In genomic region chr6:28486905-28487304, GRCm38 (mm10) we compare ENCODE assay signal across 22 mouse cellular contexts. TPM values are rescaled to one million over a fixed set of nuclear protein-coding genes. Genes with fewer than 3 reads are reported as not detected.
A peak's percentile ranks its signal among the peaks of the same experiment; 100 is the strongest.
DNase-seq lines count a peak whose midpoint lies in the region; ATAC-seq and TF ChIP-seq lines count a peak whose summit lies in the region.
"Had no signal": no experiment of that assay in that cellular context is flagged by ENCODE, and none has a peak within 500 bp of the region (broad histone marks: within the 10 kb centered on the region; RNA-seq: fewer than 3 reads in every experiment).

No protein-coding gene starts in this region.

- DNase-seq in layer of hippocampus, adult 2 months (ENCODE audit: low spot score in 2 of 2) = no peak
- DNase-seq in layer of hippocampus, postnatal 14 days (ENCODE audit: low spot score in 2 of 2) = no peak
- peak; percentile 41 for DNase-seq in CD4-positive, CD25-positive, alpha-beta regulatory T cell, adult 2 months (ENCODE audit: low read depth, low spot score)
- DNase-seq in telencephalon, adult 2 months (ENCODE audit: low read depth, low spot score) = peak; percentile 26
- no peak for DNase-seq in adrenal gland, adult 8-10 months
- DNase-seq in limb, embryonic 10.5 days (ENCODE audit: low spot score) = no peak
- DNase-seq: cerebellum, adult 2 months; thymus, postnatal 25 days had no signal

- TF ChIP-seq CTCF in layer of hippocampus, adult 2 months (conservative IDR thresholded peaks at IDR 0.05) = no peak

- peaks cover 73% of the 10 kb centered on the region for H3K36me3 ChIP-seq in limb, embryonic 10.5 days

- ATAC-seq in inflammation-experienced regulatory T-cells, adult 6 months = peak; percentile 49

- peaks cover 15% of the 10 kb centered on the region for H3K4me1 ChIP-seq in limb, embryonic 10.5 days

- no peaks in the 10 kb centered on the region for H3K27me3 ChIP-seq in limb, embryonic 10.5 days (ENCODE audit: low read depth, poor library complexity, severe bottlenecking)
- H3K27me3 ChIP-seq: embryonic facial prominence, embryonic 13.5 days; lung, embryonic 15.5 days had no signal

- H3K4me3 ChIP-seq in layer of hippocampus, adult 2 months = no peak overlapping the region
- H3K4me3 ChIP-seq in limb, embryonic 10.5 days = no peak overlapping the region
- H3K4me3 ChIP-seq: embryonic facial prominence, embryonic 13.5 days; forebrain, embryonic 10.5 days; lung, embryonic 15.5 days had no signal

- 89% methylated on average over 6 of the region's 7 CpGs for WGBS in limb, embryonic 10.5 days

- H3K9me3 ChIP-seq in limb, embryonic 10.5 days (replicated peaks) = no peaks in the 10 kb centered on the region
- H3K9me3 ChIP-seq: embryonic facial prominence, embryonic 13.5 days; forebrain, embryonic 10.5 days; lung, embryonic 15.5 days had no signal

- peak overlapping the region; percentile 29; the same call in 1 of the 2 replicates for H3K27ac ChIP-seq in layer of hippocampus, adult 2 months
- H3K27ac ChIP-seq in limb, embryonic 10.5 days = no peak overlapping the region
- H3K27ac ChIP-seq: embryonic facial prominence, embryonic 13.5 days; forebrain, embryonic 10.5 days; lung, embryonic 15.5 days; stomach, postnatal 0 days had no signal

RNA-seq across cellular contexts. Expression of gene Snd1, which starts 12.0 kb away (rescaled TPM):
- 100 to 1,000 TPM; 110 to 112 TPM for total RNA-seq in layer of hippocampus, adult 2 months (2021)
- 100 to 1,000 TPM; 119 to 124 TPM for total RNA-seq in layer of hippocampus, postnatal 14 days (2021)
- 10 to 100 TPM; 44.7 to 54.7 (median 51.4) TPM for polyA plus RNA-seq in inflammation-experienced regulatory T-cells, adult 6 months (2017; shearing (Covaris generic))
- total RNA-seq in adrenal gland, adult 8-10 months (2022) = 100 to 1,000 TPM; 152 to 181 (median 176) TPM
- polyA plus RNA-seq in limb, embryonic 10.5 days (2016; fragmentation: Nextera tagmentation; extraction: Ambion mirVana) = 119 and 138 TPM in 2 replicates

RNA-seq across cellular contexts. Expression of gene Pax4, which starts 37.8 kb away (rescaled TPM):
- not detected for total RNA-seq in layer of hippocampus, adult 2 months (2021)
- total RNA-seq in layer of hippocampus, postnatal 14 days (2021) = not detected
- not detected for polyA plus RNA-seq in inflammation-experienced regulatory T-cells, adult 6 months (2017; shearing (Covaris generic))
- not detected for total RNA-seq in adrenal gland, adult 8-10 months (2022)
- not detected in 2 replicates for polyA plus RNA-seq in limb, embryonic 10.5 days (2016; fragmentation: Nextera tagmentation; extraction: Ambion mirVana)
- total RNA-seq: gastrocnemius, postnatal 4 days; layer of hippocampus, adult 8-10 months; left cerebral cortex, postnatal 14 days; liver, adult 2 months; monocyte, adult 5-6 weeks had no signal
- polyA plus RNA-seq: cerebellum, adult 2 months; embryonic facial prominence, embryonic 13.5 days; forebrain, embryonic 10.5 days; heart, embryonic 14.5 days; kidney, embryonic 16.5 days; liver, adult 2 months; lung, embryonic 15.5 days; neural tube, embryonic 14.5 days; stomach, postnatal 0 days had no signal

RNA-seq across cellular contexts. Expression of gene Gcc1, which starts 58.7 kb away (rescaled TPM):
- total RNA-seq in layer of hippocampus, adult 2 months (2021) = 10 to 100 TPM; 17.9 to 23.0 TPM
- 10 to 100 TPM; 14.7 to 15.6 TPM for total RNA-seq in layer of hippocampus, postnatal 14 days (2021)
- polyA plus RNA-seq in inflammation-experienced regulatory T-cells, adult 6 months (2017; shearing (Covaris generic)) = 1 to 10 TPM; 5.9 to 8.0 (median 7.9) TPM
- 10 to 100 TPM; 17.4 to 20.6 (median 18.6) TPM for total RNA-seq in adrenal gland, adult 8-10 months (2022)
- polyA plus RNA-seq in limb, embryonic 10.5 days (2016; fragmentation: Nextera tagmentation; extraction: Ambion mirVana) = 8.3 and 10.7 TPM in 2 replicates

RNA-seq across cellular contexts. Expression of gene Fscn3, which starts 59.3 kb away (rescaled TPM):
- total RNA-seq in layer of hippocampus, adult 2 months (2021) = not detected
- not detected for total RNA-seq in layer of hippocampus, postnatal 14 days (2021)
- under 1 TPM in 1 of 3 experiments, not detected in 2; 0.25 TPM for polyA plus RNA-seq in inflammation-experienced regulatory T-cells, adult 6 months (2017; shearing (Covaris generic))
- total RNA-seq in adrenal gland, adult 8-10 months (2022) = under 1 TPM in 1 of 4 experiments, not detected in 3; 0.16 TPM
- not detected in 2 replicates for polyA plus RNA-seq in limb, embryonic 10.5 days (2016; fragmentation: Nextera tagmentation; extraction: Ambion mirVana)
- total RNA-seq: layer of hippocampus, adult 8-10 months; left cerebral cortex, postnatal 14 days; monocyte, adult 5-6 weeks had no signal
- polyA plus RNA-seq: cortical plate, adult 2 months; embryonic facial prominence, embryonic 13.5 days; heart, embryonic 14.5 days; kidney, embryonic 16.5 days; liver, adult 2 months; lung, embryonic 15.5 days; neural tube, embryonic 14.5 days; stomach, postnatal 0 days had no signal

Comparison
In these comparisons a context has a peak if more than half of its experiments do, and no peak if none do; other contexts are left out.
1. DNase-seq: peak in CD4-positive, CD25-positive, alpha-beta regulatory T cell, adult 2 months (single experiment) and telencephalon, adult 2 months (single experiment); none in layer of hippocampus, adult 2 months (0 of 2), layer of hippocampus, postnatal 14 days (0 of 2), adrenal gland, adult 8-10 months (single experiment) and limb, embryonic 10.5 days (single experiment).